Mouse (Mus musculus): ENCODE measurements around the gene Mtfr1l. TPM values are rescaled to one million over a fixed set of nuclear protein-coding genes. Genes with fewer than 3 reads are reported as not detected.
A peak's percentile ranks its signal among the peaks of the same experiment; 100 is the strongest.
"Not testable (repeated sequence)": the region's sequence is repeated elsewhere in the genome, so short reads cannot be mapped to it uniquely, and the experiment has no call there.

The Mtfr1l gene
- polyA plus RNA-seq, 1 experiment = 59.7 TPM

- TF ChIP-seq CTCF (IDR thresholded peaks at IDR 0.05; ENCODE audit: low read depth, low read length) (no peak), POLR2A (IDR thresholded peaks at IDR 0.05; ENCODE audit: borderline replicate concordance, low read depth, low read length) (no peak)
- H3K4me1 ChIP-seq (ENCODE audit: control insufficient read depth, insufficient read depth, low read length) = peaks cover 22% of the 10 kb centered on the region
- H3K27ac ChIP-seq (ENCODE audit: insufficient read depth, low read depth, low read length) = peak within 1 kb of the TSS; percentile 57
- H3K4me3 ChIP-seq (ENCODE audit: insufficient read depth, low read length) = peak within 1 kb of the TSS; percentile 86
Observed at GRCm38 (mm10) chr4:134510845-134511411, 24.3 kb downstream of the Mtfr1l start, which contains the start of gene Aunip. TSS of gene Aunip (plus strand) at chr4:134510999.

DNA sequence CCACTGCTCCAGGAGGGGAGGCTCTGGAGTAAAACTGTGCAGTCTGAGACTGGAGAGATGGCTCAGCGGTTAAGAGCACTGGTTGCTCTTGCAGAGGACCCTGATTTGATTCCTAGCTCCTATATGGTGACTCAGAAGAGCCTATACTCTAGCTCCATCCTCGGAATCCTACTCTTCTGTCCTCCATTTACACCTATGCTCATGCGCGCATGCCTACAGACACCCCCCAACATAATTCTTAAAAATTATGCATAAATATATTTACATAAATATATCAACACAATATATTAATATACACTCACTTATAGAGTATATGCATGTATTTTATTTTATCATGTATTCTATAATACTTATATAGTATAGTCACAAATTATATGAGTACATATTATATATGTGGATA, 24.8 kb downstream of the Mtfr1l start:
- TF ChIP-seq POLR2A (IDR thresholded peaks at IDR 0.05; ENCODE audit: borderline replicate concordance, low read depth, low read length) (no peak), CTCF (IDR thresholded peaks at IDR 0.05; ENCODE audit: low read depth, low read length) (no peak)
- Histone ChIP-seq H3K4me1 (ENCODE audit: control insufficient read depth, insufficient read depth, low read length) (peaks cover 18% of the 10 kb centered on the region), H3K4me3 (ENCODE audit: insufficient read depth, low read length) (no peak overlapping the region), H3K27ac (ENCODE audit: insufficient read depth, low read depth, low read length) (no peak overlapping the region)

- 0 out of 2 replicates have a peak, but pooled peaks cover 5% of the 10 kb centered on the region for H3K4me1 ChIP-seq (ENCODE audit: control insufficient read depth, insufficient read depth, low read length)
- no peak overlapping the region for H3K4me3 ChIP-seq (ENCODE audit: insufficient read depth, low read length)
- no peak for TF ChIP-seq POLR2A (IDR thresholded peaks at IDR 0.05; ENCODE audit: borderline replicate concordance, low read depth, low read length)
- no peak for TF ChIP-seq CTCF (IDR thresholded peaks at IDR 0.05; ENCODE audit: low read depth, low read length)
- H3K27ac ChIP-seq (ENCODE audit: insufficient read depth, low read depth, low read length) = no peak overlapping the region
Observed at GRCm38 (mm10) chr4:134506713-134507112, 28.5 kb downstream of the Mtfr1l start.

GRCm38 (mm10) chr4:134505966-134506594, 29.1 kb downstream of the Mtfr1l start:
- TF ChIP-seq CTCF (IDR thresholded peaks at IDR 0.05; ENCODE audit: low read depth, low read length) (no peak), POLR2A (IDR thresholded peaks at IDR 0.05; ENCODE audit: borderline replicate concordance, low read depth, low read length) (no peak)
- Histone ChIP-seq H3K4me1 (ENCODE audit: control insufficient read depth, insufficient read depth, low read length) (0 out of 2 replicates have a peak, but pooled peaks cover 5% of the 10 kb centered on the region), H3K4me3 (ENCODE audit: insufficient read depth, low read length) (no peak overlapping the region), H3K27ac (ENCODE audit: insufficient read depth, low read depth, low read length) (no peak overlapping the region)

GRCm38 (mm10) chr4:134505303-134505789, 29.8 kb downstream of the Mtfr1l start:
- H3K27ac ChIP-seq (ENCODE audit: insufficient read depth, low read depth, low read length) = no peak overlapping the region
- H3K4me3 ChIP-seq (ENCODE audit: insufficient read depth, low read length) = no peak overlapping the region
- 0 out of 2 replicates have a peak, but pooled peaks cover 5% of the 10 kb centered on the region for H3K4me1 ChIP-seq (ENCODE audit: control insufficient read depth, insufficient read depth, low read length)
- TF ChIP-seq POLR2A (IDR thresholded peaks at IDR 0.05; ENCODE audit: borderline replicate concordance, low read depth, low read length) = no peak
- no peak for TF ChIP-seq CTCF (IDR thresholded peaks at IDR 0.05; ENCODE audit: low read depth, low read length)

- Histone ChIP-seq H3K27ac (ENCODE audit: insufficient read depth, low read depth, low read length) (no peak overlapping the region), H3K4me1 (ENCODE audit: control insufficient read depth, insufficient read depth, low read length) (peaks cover 6% of the 10 kb centered on the region), H3K4me3 (ENCODE audit: insufficient read depth, low read length) (no peak overlapping the region)
- no peak for TF ChIP-seq CTCF (IDR thresholded peaks at IDR 0.05; ENCODE audit: low read depth, low read length)
- TF ChIP-seq POLR2A (IDR thresholded peaks at IDR 0.05; ENCODE audit: borderline replicate concordance, low read depth, low read length) = no peak
Observed at GRCm38 (mm10) chr4:134503686-134504357, 31.4 kb downstream of the Mtfr1l start.

GRCm38 (mm10) chr4:134501095-134501494, 34.1 kb downstream of the Mtfr1l start:
- no peak for TF ChIP-seq POLR2A (IDR thresholded peaks at IDR 0.05; ENCODE audit: borderline replicate concordance, low read depth, low read length)
- no peak for TF ChIP-seq CTCF (IDR thresholded peaks at IDR 0.05; ENCODE audit: low read depth, low read length)
- Histone ChIP-seq H3K4me1 (ENCODE audit: control insufficient read depth, insufficient read depth, low read length) (peaks cover 23% of the 10 kb centered on the region), H3K27ac (ENCODE audit: insufficient read depth, low read depth, low read length) (no peak overlapping the region), H3K4me3 (ENCODE audit: insufficient read depth, low read length) (no peak overlapping the region)

GRCm38 (mm10) chr4:134498983-134499382, 36.2 kb downstream of the Mtfr1l start:
- not testable (repeated sequence) for H3K4me3 ChIP-seq (ENCODE audit: insufficient read depth, low read length); H3K27ac ChIP-seq (ENCODE audit: insufficient read depth, low read depth, low read length)
- peaks cover 40% of the 10 kb centered on the region for H3K4me1 ChIP-seq (ENCODE audit: control insufficient read depth, insufficient read depth, low read length)

DNA sequence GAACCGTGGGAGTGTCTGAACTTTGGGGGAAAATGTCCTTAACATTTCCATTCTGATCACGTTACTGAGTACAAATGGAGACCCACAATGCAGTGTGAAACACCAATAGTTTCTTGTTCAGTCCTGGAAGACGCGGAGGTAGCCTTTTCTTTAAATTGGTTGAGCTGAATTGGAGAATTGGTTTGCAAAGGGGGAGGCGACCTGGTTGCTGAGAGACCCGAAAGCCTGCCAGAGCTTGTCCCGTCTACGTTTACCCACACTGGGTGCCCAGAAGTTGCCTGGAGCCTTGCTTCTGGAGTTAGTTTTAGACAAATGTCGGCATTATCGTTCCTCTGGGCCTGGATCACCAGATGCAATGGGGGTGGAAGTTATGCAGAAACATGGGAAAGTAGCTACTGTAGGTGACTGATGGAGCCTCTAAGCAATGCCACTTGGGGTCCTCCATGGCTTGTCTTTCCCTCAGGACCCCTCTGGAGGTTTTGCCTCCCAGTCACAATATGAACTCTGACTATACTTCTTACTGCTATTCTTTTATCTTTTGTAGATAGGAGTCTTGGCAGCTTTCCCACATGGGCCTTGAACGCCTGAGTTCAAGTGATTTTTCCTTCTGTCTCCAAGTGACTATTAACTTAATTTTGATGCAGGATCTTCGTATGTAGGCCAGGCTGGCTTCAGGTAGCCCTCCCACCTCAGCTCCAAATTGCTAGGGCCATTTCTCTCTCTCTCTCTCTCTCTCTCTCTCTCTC, 37.0 kb downstream of the Mtfr1l start:
- Histone ChIP-seq H3K4me1 (ENCODE audit: control insufficient read depth, insufficient read depth, low read length) (peaks cover 40% of the 10 kb centered on the region), H3K4me3 (ENCODE audit: insufficient read depth, low read length) (peak overlapping the region; percentile 83), H3K27ac (ENCODE audit: insufficient read depth, low read depth, low read length) (no peak overlapping the region; the same call in 1 of the 2 replicates)
- no peak for TF ChIP-seq POLR2A (IDR thresholded peaks at IDR 0.05; ENCODE audit: borderline replicate concordance, low read depth, low read length)
- TF ChIP-seq CTCF (IDR thresholded peaks at IDR 0.05; ENCODE audit: low read depth, low read length) = no peak

Data from bone marrow macrophage, adult 2 months (primary cell).